Mouse (Mus musculus): ENCODE results near the gene Dydc2. TPM values are rescaled to one million over a fixed set of nuclear protein-coding genes. Genes with fewer than 3 reads are reported as not detected.

Dydc2 gene
- total RNA-seq, 2 experiments from 2014 or later, result not detected

GRCm38 (mm10) chr14:41050471-41050870, 18.5 kb downstream of the Dydc2 start:
- intact Hi-C loops (cut with DNase I; ENCODE audit: low total_unique reads), result no loop called here

GRCm38 (mm10) chr14:41047402-41047801, 21.6 kb downstream of the Dydc2 start:
- no peak for DNase-seq
- intact Hi-C loops (cut with DNase I; ENCODE audit: low total_unique reads), result no loop called here

More at GRCm38 (mm10) chr14:41050471-41050870, 18.5 kb downstream of the Dydc2 start:
- DNase-seq, result no peak

- DNase-seq, result peak; percentile 40
- intact Hi-C loops (cut with DNase I; ENCODE audit: low total_unique reads), result loop anchor here (5.0 kb wide), 1 partner anchor 118 kb away; no protein-coding TSS in a partner anchor
Observed at GRCm38 (mm10) chr14:41035146-41035798, 33.7 kb downstream of the Dydc2 start.

- peak; percentile 76 for DNase-seq
- intact Hi-C loops (cut with DNase I; ENCODE audit: low total_unique reads), result loop anchor here (2.0 kb wide), 1 partner anchor 55 kb away; no protein-coding TSS in a partner anchor
Observed at GRCm38 (mm10) chr14:41033135-41034110, 35.6 kb downstream of the Dydc2 start.

GRCm38 (mm10) chr14:41030989-41031513, 38.0 kb downstream of the Dydc2 start:
- no peak for DNase-seq
- intact Hi-C loops (cut with DNase I; ENCODE audit: low total_unique reads), result no loop called here

- no peak for DNase-seq
- intact Hi-C loops (cut with DNase I; ENCODE audit: low total_unique reads), result no loop called here
Observed at GRCm38 (mm10) chr14:41029303-41029702, 39.7 kb downstream of the Dydc2 start.

- intact Hi-C loops (cut with DNase I; ENCODE audit: low total_unique reads), result no loop called here
- no peak for DNase-seq
Observed at GRCm38 (mm10) chr14:41025594-41026284, 43.3 kb downstream of the Dydc2 start.

GRCm38 (mm10) chr14:41025087-41025486, 43.9 kb downstream of the Dydc2 start:
- no peak for DNase-seq
- intact Hi-C loops (cut with DNase I; ENCODE audit: low total_unique reads), result no loop called here

GRCm38 (mm10) chr14:41021246-41021645, 47.8 kb downstream of the Dydc2 start:
- DNase-seq, result no peak
- intact Hi-C loops (cut with DNase I; ENCODE audit: low total_unique reads), result no loop called here

GRCm38 (mm10) chr14:41017460-41017859, 51.5 kb downstream of the Dydc2 start:
- DNase-seq, result no peak
- intact Hi-C loops (cut with DNase I; ENCODE audit: low total_unique reads), result no loop called here

- intact Hi-C loops (cut with DNase I; ENCODE audit: low total_unique reads), result no loop called here
- DNase-seq, result no peak
Observed at GRCm38 (mm10) chr14:41014701-41015240, 54.2 kb downstream of the Dydc2 start.

- intact Hi-C loops (cut with DNase I; ENCODE audit: low total_unique reads), result no loop called here
- peak; percentile 84 for DNase-seq
Observed at GRCm38 (mm10) chr14:41013630-41014613, 55.1 kb downstream of the Dydc2 start, which contains the start of gene Fam213a. TSS of gene Fam213a (minus strand) at chr14:41013788.

GRCm38 (mm10) chr14:41013143-41013542, 55.9 kb downstream of the Dydc2 start:
- intact Hi-C loops (cut with DNase I; ENCODE audit: low total_unique reads), result no loop called here
- no peak for DNase-seq

GRCm38 (mm10) chr14:41011916-41012315, 57.1 kb downstream of the Dydc2 start:
- intact Hi-C loops (cut with DNase I; ENCODE audit: low total_unique reads), result no loop called here
- DNase-seq, result no peak

- no peak for DNase-seq
- intact Hi-C loops (cut with DNase I; ENCODE audit: low total_unique reads), result no loop called here
Observed at GRCm38 (mm10) chr14:41008138-41008537, 60.9 kb downstream of the Dydc2 start.

- no peak for DNase-seq
- intact Hi-C loops (cut with DNase I; ENCODE audit: low total_unique reads), result no loop called here
Observed at GRCm38 (mm10) chr14:41007641-41008040, 61.4 kb downstream of the Dydc2 start.

GRCm38 (mm10) chr14:41006899-41007298, 62.1 kb downstream of the Dydc2 start:
- DNase-seq, result no peak
- intact Hi-C loops (cut with DNase I; ENCODE audit: low total_unique reads), result no loop called here

- intact Hi-C loops (cut with DNase I; ENCODE audit: low total_unique reads), result no loop called here
- DNase-seq, result no peak
Observed at GRCm38 (mm10) chr14:41006263-41006662, 62.7 kb downstream of the Dydc2 start.

Measured in gastrocnemius, postnatal 14 days (tissue).